Mouse (Mus musculus) limb, embryonic 11.5 days (tissue): Measurements from ENCODE around the gene Itgad. TPM values are rescaled to one million over a fixed set of nuclear protein-coding genes. Genes with fewer than 3 reads are reported as not detected.

ENCODE experiments used
- ATAC-seq: fragments of 200-750 bp; cut with Nextera tagmentation; 2 replicates; pipeline ENCODE4 v1.8.0; 2017; ENCODE audit warnings: low read depth; ENCODE audit not compliant: insufficient number of reproducible peaks, low FRiP score, low TSS enrichment
- DNase-seq: peaks from one replicate; pipeline ENCODE4 v3.0.0-alpha.2; 2015; ENCODE audit warnings: low spot score
- H3K27ac ChIP-seq: fragments of 300-500 bp; sonication (generic); replicated peaks from 2 replicates; pipeline ENCODE4 v1.5.1; 2014; ENCODE audit warnings: low read depth, mild to moderate bottlenecking, low read length
- H3K27me3 ChIP-seq: fragments of 300-500 bp; sonication (generic); 2 replicates; pipeline ENCODE4 v1.6.1; 2014; ENCODE audit warnings: mild to moderate bottlenecking, low read length, mixed read lengths; ENCODE audit not compliant: control insufficient read depth, insufficient read depth
- H3K36me3 ChIP-seq: fragments of 300-500 bp; sonication (generic); 2 replicates; pipeline ENCODE4 v1.6.1; 2014; ENCODE audit warnings: mild to moderate bottlenecking, low read length, moderate library complexity, mixed read lengths; ENCODE audit not compliant: control insufficient read depth, insufficient read depth
- H3K4me1 ChIP-seq: fragments of 300-500 bp; sonication (generic); 2 replicates; pipeline ENCODE4 v1.6.1; 2014; ENCODE audit warnings: low read length, mixed read lengths; ENCODE audit not compliant: control insufficient read depth, insufficient read depth
- H3K4me2 ChIP-seq: fragments of 300-500 bp; sonication (generic); 2 replicates; pipeline ENCODE4 v1.6.1; 2014; ENCODE audit warnings: low read depth, mild to moderate bottlenecking, moderate library complexity; ENCODE audit not compliant: severe bottlenecking
- H3K4me3 ChIP-seq: fragments of 300-500 bp; sonication (generic); 2 replicates; pipeline ENCODE4 v1.5.1; 2014; ENCODE audit warnings: low read depth, low read length
- H3K9ac ChIP-seq: fragments of 300-500 bp; sonication (generic); 2 replicates; pipeline ENCODE4 v1.6.1; 2014; ENCODE audit warnings: mild to moderate bottlenecking, low read length
- H3K9me3 ChIP-seq: fragments of 300-500 bp; sonication (generic); 2 replicates; pipeline ENCODE4 v1.6.1; 2016; ENCODE audit warnings: low read length; ENCODE audit not compliant: control insufficient read depth
- WGBS: fragments of 180-500 bp; shearing (Covaris S2); extraction: QIAGEN DNeasy Blood & Tissue Kit; methylation state at CpG from one replicate; pipeline ENCODE4 v1.1.7; 2014; 5-methylcytosine and 5-hydroxymethylcytosine counted together
- polyA plus RNA-seq: library from polyadenylated mRNA; unstranded; fragments of >200 nt; fragmentation: Nextera tagmentation; extraction: Ambion mirVana; gene quantifications from 2 replicates; pipeline ENCODE4 v1.2.1, GENCODE M21; 2014

Gene Itgad
- polyA plus RNA-seq, 1 experiment from 2014 or later = not detected

- Histone ChIP-seq H3K4me1 (no peaks in the 10 kb centered on the region), H3K9ac (no peak overlapping the region), H3K27ac (no peak overlapping the region), H3K27me3 (no peaks in the 10 kb centered on the region), H3K36me3 (no peaks in the 10 kb centered on the region), H3K9me3 (no peaks in the 10 kb centered on the region), H3K4me3 (no peak overlapping the region), H3K4me2 (no peak overlapping the region)
- 86% methylated on average over 6 of the region's 6 CpGs for whole genome bisulfite sequencing
- no peak for DNase-seq
- no peak for ATAC-seq
Observed at GRCm38 (mm10) chr7:128119726-128120490, 34.3 kb upstream of the Itgad start.

- Histone ChIP-seq H3K4me2 (no peak within 1 kb of the TSS), H3K36me3 (no peaks in the 10 kb centered on the region), H3K9ac (no peak within 1 kb of the TSS), H3K27me3 (no peaks in the 10 kb centered on the region), H3K4me3 (no peak within 1 kb of the TSS), H3K4me1 (no peaks in the 10 kb centered on the region), H3K9me3 (no peaks in the 10 kb centered on the region), H3K27ac (no peak within 1 kb of the TSS)
- ATAC-seq (no peak), DNase-seq (no peak)
- 84% methylated on average over 8 of the region's 8 CpGs for WGBS
Observed at GRCm38 (mm10) chr7:128128741-128129720, 25.1 kb upstream of the Itgad start, which contains the start of gene Itgax. Itgax (plus strand) TSS chr7:128129547.

GRCm38 (mm10) chr7:128132148-128132547 lies 22.0 kb upstream of the Itgad start:
- Histone ChIP-seq H3K4me3 (no peak overlapping the region), H3K9ac (no peak overlapping the region), H3K9me3 (no peaks in the 10 kb centered on the region), H3K4me2 (no peak overlapping the region), H3K27me3 (no peaks in the 10 kb centered on the region), H3K36me3 (no peaks in the 10 kb centered on the region), H3K4me1 (no peaks in the 10 kb centered on the region), H3K27ac (no peak overlapping the region)
- 86% methylated on average over 5 of the region's 5 CpGs for WGBS
- no peak for DNase-seq
- no peak for ATAC-seq

- DNase-seq (no peak), ATAC-seq (no peak)
- Histone ChIP-seq H3K4me2 (no peak overlapping the region), H3K4me1 (no peaks in the 10 kb centered on the region), H3K9me3 (no peaks in the 10 kb centered on the region), H3K4me3 (no peak overlapping the region), H3K9ac (no peak overlapping the region), H3K27ac (no peak overlapping the region), H3K36me3 (no peaks in the 10 kb centered on the region), H3K27me3 (no peaks in the 10 kb centered on the region)
- 90% methylated on average over 2 of the region's 2 CpGs for WGBS
Observed at GRCm38 (mm10) chr7:128133596-128133995, 20.6 kb upstream of the Itgad start.

- DNase-seq = no peak
- Histone ChIP-seq H3K4me1 (no peaks in the 10 kb centered on the region), H3K27me3 (no peaks in the 10 kb centered on the region), H3K9ac (no peak overlapping the region), H3K4me3 (no peak overlapping the region), H3K36me3 (no peaks in the 10 kb centered on the region), H3K27ac (no peak overlapping the region), H3K9me3 (no peaks in the 10 kb centered on the region), H3K4me2 (no peak overlapping the region)
- WGBS = 30% methylated on average over 4 of the region's 4 CpGs
- no peak for ATAC-seq
Observed at GRCm38 (mm10) chr7:128136927-128137326, 17.2 kb upstream of the Itgad start.

- ATAC-seq (no peak), DNase-seq (no peak)
- WGBS = 90% methylated on average over 6 of the region's 6 CpGs
- Histone ChIP-seq H3K36me3 (no peaks in the 10 kb centered on the region), H3K4me2 (no peak overlapping the region), H3K4me1 (no peaks in the 10 kb centered on the region), H3K27me3 (no peaks in the 10 kb centered on the region), H3K4me3 (no peak overlapping the region), H3K27ac (no peak overlapping the region), H3K9ac (no peak overlapping the region), H3K9me3 (no peaks in the 10 kb centered on the region)
Observed at GRCm38 (mm10) chr7:128139611-128140010, 14.6 kb upstream of the Itgad start.

GRCm38 (mm10) chr7:128150970-128151369 lies 3.2 kb upstream of the Itgad start:
- Histone ChIP-seq H3K4me3 (no peak overlapping the region), H3K27ac (no peak overlapping the region), H3K36me3 (no peaks in the 10 kb centered on the region), H3K27me3 (no peaks in the 10 kb centered on the region), H3K4me1 (no peaks in the 10 kb centered on the region), H3K9ac (no peak overlapping the region), H3K4me2 (no peak overlapping the region), H3K9me3 (no peaks in the 10 kb centered on the region)
- WGBS = 76% methylated on average over 8 of the region's 8 CpGs
- ATAC-seq (no peak), DNase-seq (no peak)

GRCm38 (mm10) chr7:128154924-128155323 lies 748 bp downstream of the Itgad start:
- H3K9ac ChIP-seq = no peak overlapping the region
- no peaks in the 10 kb centered on the region for H3K9me3 ChIP-seq
- 79% methylated on average over 10 of the region's 10 CpGs for WGBS

More at GRCm38 (mm10) chr7:128154924-128155323, 748 bp downstream of the Itgad start:
- no peak for ATAC-seq
- Histone ChIP-seq H3K4me1 (no peaks in the 10 kb centered on the region), H3K27ac (no peak overlapping the region), H3K36me3 (no peaks in the 10 kb centered on the region), H3K4me2 (no peak overlapping the region), H3K4me3 (no peak overlapping the region), H3K27me3 (no peaks in the 10 kb centered on the region)
- DNase-seq = no peak
